Mouse (Mus musculus): ENCODE measurements around the gene Efnb3. TPM values are rescaled to one million over a fixed set of nuclear protein-coding genes. Genes with fewer than 3 reads are reported as not detected.

The Efnb3 gene
- polyA plus RNA-seq, 1 experiment from 2014 or later: 10.2 TPM

- 11% methylated on average over 9 of the region's 9 CpGs for WGBS
- Histone ChIP-seq H3K9ac (no peak overlapping the region), H3K4me3 (replicated peaks) (no peak overlapping the region), H3K27me3 (replicated peaks) (peaks cover 8% of the 10 kb centered on the region; the same call in 1 of the 2 replicates), H3K9me3 (no peaks in the 10 kb centered on the region), H3K4me1 (replicated peaks) (peaks cover 36% of the 10 kb centered on the region), H3K36me3 (no peaks in the 10 kb centered on the region), H3K4me2 (replicated peaks) (peak overlapping the region; percentile 28; the same call in 1 of the 2 replicates), H3K27ac (0 out of 2 replicates have a peak overlapping the region, but pooled peaks have one; percentile 14)
- no peak for ATAC-seq
Measured at GRCm38 (mm10) chr11:69599436-69599835, 39.4 kb upstream of the Efnb3 start.

- Histone ChIP-seq H3K4me1 (replicated peaks) (peaks cover 7% of the 10 kb centered on the region), H3K9ac (no peak overlapping the region), H3K4me2 (replicated peaks) (no peak overlapping the region), H3K27me3 (replicated peaks) (no peaks in the 10 kb centered on the region), H3K4me3 (replicated peaks) (no peak overlapping the region), H3K27ac (no peak overlapping the region), H3K9me3 (no peaks in the 10 kb centered on the region), H3K36me3 (peaks cover 13% of the 10 kb centered on the region; the same call in 1 of the 2 replicates)
- ATAC-seq: no peak
- 96% methylated on average over 6 of the region's 6 CpGs for WGBS
Measured at GRCm38 (mm10) chr11:69594853-69595252, 34.8 kb upstream of the Efnb3 start.

GRCm38 (mm10) chr11:69592799-69593198 is 32.8 kb upstream of the Efnb3 start:
- 82% methylated on average over 4 of the region's 4 CpGs for WGBS
- H3K9me3 ChIP-seq: no peaks in the 10 kb centered on the region
- H3K4me2 ChIP-seq (replicated peaks): no peak overlapping the region
- H3K4me1 ChIP-seq (replicated peaks): no peaks in the 10 kb centered on the region
- H3K27me3 ChIP-seq (replicated peaks): no peaks in the 10 kb centered on the region
- H3K4me3 ChIP-seq (replicated peaks): no peak overlapping the region
- H3K36me3 ChIP-seq: peaks cover 33% of the 10 kb centered on the region
- H3K27ac ChIP-seq: no peak overlapping the region
- ATAC-seq: no peak
- H3K9ac ChIP-seq: no peak overlapping the region

- no peak overlapping the region for H3K27ac ChIP-seq
- no peak overlapping the region for H3K4me3 ChIP-seq (replicated peaks)
- no peaks in the 10 kb centered on the region for H3K4me1 ChIP-seq (replicated peaks)
- no peaks in the 10 kb centered on the region for H3K9me3 ChIP-seq
- H3K27me3 ChIP-seq (replicated peaks): no peaks in the 10 kb centered on the region
- H3K4me2 ChIP-seq (replicated peaks): no peak overlapping the region
- WGBS: 76% methylated on average over 7 of the region's 7 CpGs
- H3K36me3 ChIP-seq: peaks cover 39% of the 10 kb centered on the region
- ATAC-seq: no peak
- no peak overlapping the region for H3K9ac ChIP-seq
Measured at GRCm38 (mm10) chr11:69591899-69592637, 32.1 kb upstream of the Efnb3 start.

- Histone ChIP-seq H3K9me3 (no peaks in the 10 kb centered on the region), H3K4me3 (replicated peaks) (no peak overlapping the region), H3K9ac (no peak overlapping the region), H3K36me3 (peaks cover 39% of the 10 kb centered on the region), H3K4me1 (replicated peaks) (no peaks in the 10 kb centered on the region), H3K4me2 (replicated peaks) (no peak overlapping the region), H3K27me3 (replicated peaks) (no peaks in the 10 kb centered on the region), H3K27ac (no peak overlapping the region)
- 87% methylated on average over 3 of the region's 3 CpGs for WGBS
- ATAC-seq: no peak
Measured at GRCm38 (mm10) chr11:69591424-69591823, 31.4 kb upstream of the Efnb3 start.

- H3K9ac ChIP-seq: no peak overlapping the region
- no peaks in the 10 kb centered on the region for H3K27me3 ChIP-seq (replicated peaks)
- no peak overlapping the region for H3K4me3 ChIP-seq (replicated peaks)
- WGBS: 95% methylated on average over 8 of the region's 8 CpGs
- ATAC-seq: no peak
- peaks cover 39% of the 10 kb centered on the region for H3K36me3 ChIP-seq
- no peaks in the 10 kb centered on the region for H3K4me1 ChIP-seq (replicated peaks)
- H3K4me2 ChIP-seq (replicated peaks): no peak overlapping the region
- H3K9me3 ChIP-seq: no peaks in the 10 kb centered on the region
- no peak overlapping the region for H3K27ac ChIP-seq
Measured at GRCm38 (mm10) chr11:69590622-69591021, 30.6 kb upstream of the Efnb3 start.

- H3K27ac ChIP-seq: no peak overlapping the region
- H3K27me3 ChIP-seq (replicated peaks): no peaks in the 10 kb centered on the region
- H3K4me3 ChIP-seq (replicated peaks): no peak overlapping the region
- no peaks in the 10 kb centered on the region for H3K4me1 ChIP-seq (replicated peaks)
- peaks cover 39% of the 10 kb centered on the region for H3K36me3 ChIP-seq
- H3K9ac ChIP-seq: no peak overlapping the region
- no peaks in the 10 kb centered on the region for H3K9me3 ChIP-seq
- no peak for ATAC-seq
- WGBS: 89% methylated on average over 22 of the region's 22 CpGs
- no peak overlapping the region for H3K4me2 ChIP-seq (replicated peaks)
Measured at GRCm38 (mm10) chr11:69589207-69589834, 29.3 kb upstream of the Efnb3 start.

- no peak for ATAC-seq
- Histone ChIP-seq H3K27ac (no peak overlapping the region), H3K27me3 (replicated peaks) (no peaks in the 10 kb centered on the region), H3K36me3 (peaks cover 30% of the 10 kb centered on the region), H3K4me2 (replicated peaks) (no peak overlapping the region), H3K4me3 (replicated peaks) (no peak overlapping the region), H3K9ac (no peak overlapping the region), H3K9me3 (no peaks in the 10 kb centered on the region), H3K4me1 (replicated peaks) (peaks cover 13% of the 10 kb centered on the region)
- 76% methylated on average over 7 of the region's 7 CpGs for WGBS
Measured at GRCm38 (mm10) chr11:69585718-69586325, 25.8 kb upstream of the Efnb3 start.

GRCm38 (mm10) chr11:69584937-69585336 is 24.9 kb upstream of the Efnb3 start:
- H3K4me2 ChIP-seq (replicated peaks): no peak overlapping the region
- H3K27me3 ChIP-seq (replicated peaks): no peaks in the 10 kb centered on the region
- H3K4me1 ChIP-seq (replicated peaks): peaks cover 13% of the 10 kb centered on the region
- 96% methylated on average over 13 of the region's 13 CpGs for WGBS
- no peaks in the 10 kb centered on the region for H3K9me3 ChIP-seq
- no peak overlapping the region for H3K27ac ChIP-seq
- peaks cover 26% of the 10 kb centered on the region for H3K36me3 ChIP-seq
- no peak overlapping the region for H3K4me3 ChIP-seq (replicated peaks)
- no peak overlapping the region for H3K9ac ChIP-seq
- ATAC-seq: no peak

GRCm38 (mm10) chr11:69584008-69584407 is 24.0 kb upstream of the Efnb3 start:
- WGBS: 84% methylated on average over 7 of the region's 7 CpGs
- H3K4me1 ChIP-seq (replicated peaks): peaks cover 13% of the 10 kb centered on the region
- no peaks in the 10 kb centered on the region for H3K27me3 ChIP-seq (replicated peaks)
- no peak for ATAC-seq
- H3K27ac ChIP-seq: no peak overlapping the region
- peaks cover 18% of the 10 kb centered on the region for H3K36me3 ChIP-seq
- no peak overlapping the region for H3K4me2 ChIP-seq (replicated peaks)
- H3K4me3 ChIP-seq (replicated peaks): no peak overlapping the region
- H3K9ac ChIP-seq: no peak overlapping the region
- no peaks in the 10 kb centered on the region for H3K9me3 ChIP-seq

GRCm38 (mm10) chr11:69582230-69582805 is 22.3 kb upstream of the Efnb3 start:
- H3K4me2 ChIP-seq (replicated peaks): peak overlapping the region; percentile 83
- no peak for ATAC-seq
- 0 out of 2 replicates have a peak overlapping the region, but pooled peaks have one; percentile 17 for H3K27ac ChIP-seq
- peaks cover under 1% of the 10 kb centered on the region; the same call in 1 of the 2 replicates for H3K36me3 ChIP-seq
- 60% methylated on average over 9 of the region's 9 CpGs for WGBS
- H3K4me3 ChIP-seq (replicated peaks): peak overlapping the region; percentile 64; the same call in 1 of the 2 replicates
- peak overlapping the region; percentile 30; the same call in 1 of the 2 replicates for H3K9ac ChIP-seq
- no peaks in the 10 kb centered on the region for H3K27me3 ChIP-seq (replicated peaks)
- peaks cover 24% of the 10 kb centered on the region for H3K4me1 ChIP-seq (replicated peaks)
- H3K9me3 ChIP-seq: no peaks in the 10 kb centered on the region

GRCm38 (mm10) chr11:69581814-69582213 is 21.8 kb upstream of the Efnb3 start:
- Histone ChIP-seq H3K27ac (peak overlapping the region; percentile 94), H3K4me1 (replicated peaks) (peaks cover 28% of the 10 kb centered on the region), H3K4me3 (replicated peaks) (peak overlapping the region; percentile 64), H3K4me2 (replicated peaks) (peak overlapping the region; percentile 83), H3K9me3 (no peaks in the 10 kb centered on the region), H3K36me3 (no peaks in the 10 kb centered on the region), H3K27me3 (replicated peaks) (no peaks in the 10 kb centered on the region), H3K9ac (peak overlapping the region; percentile 55)
- under 1% methylated on average over 8 of the region's 8 CpGs for WGBS
- no peak for ATAC-seq
